Mouse (Mus musculus) urinary bladder, postnatal 0 days (tissue): ENCODE results near the gene Slc44a5. TPM values are rescaled to one million over a fixed set of nuclear protein-coding genes. Genes with fewer than 3 reads are reported as not detected.

Source experiments
- polyA plus RNA-seq: library from polyadenylated mRNA; unstranded; fragments of >200 nt; fragmentation: Nextera tagmentation; extraction: Ambion mirVana; gene quantifications from 2 replicates; pipeline ENCODE4 v1.2.1, GENCODE M21; 2015

Gene Slc44a5
- 0.18 and 0.25 TPM in 2 replicates for polyA plus RNA-seq

DNA sequence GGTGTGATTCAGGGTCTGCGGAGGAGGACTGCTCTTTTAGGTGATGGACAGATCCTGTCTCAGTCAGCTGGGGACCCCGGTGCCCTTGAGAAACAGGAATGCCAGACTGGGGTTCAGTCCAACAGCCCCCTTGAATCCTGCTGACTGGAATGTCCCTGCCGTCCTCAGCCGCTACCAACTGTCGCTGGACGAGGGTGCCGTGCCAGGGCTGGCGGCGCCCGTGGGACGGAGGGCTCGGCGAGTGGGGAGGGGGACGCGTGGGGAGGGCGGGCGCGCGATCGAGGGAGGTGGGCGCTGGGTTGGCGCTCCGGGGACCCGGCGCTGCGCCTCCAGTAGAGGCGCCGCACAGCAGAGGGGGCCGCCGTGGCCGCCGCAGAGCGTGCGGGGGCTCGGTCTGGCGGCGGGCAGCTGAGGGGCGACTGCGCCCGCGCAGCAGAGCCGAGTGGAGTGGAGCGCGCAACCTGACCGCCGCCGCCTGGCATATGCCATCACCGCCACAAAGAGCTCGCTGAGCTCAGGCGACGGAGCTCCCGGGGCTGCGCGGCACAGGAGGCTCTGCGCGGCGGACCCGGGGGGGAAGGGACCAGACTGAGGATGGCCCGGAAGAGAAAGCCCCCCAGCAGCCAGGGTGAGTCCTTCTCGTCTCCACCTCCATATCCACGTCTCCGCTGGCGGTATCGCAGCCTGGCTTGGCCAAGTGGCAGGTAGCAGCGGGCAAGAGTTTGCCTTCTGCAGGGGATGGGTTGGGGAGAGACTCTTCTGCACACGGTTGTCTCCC is at the start of gene Slc44a5:
Gene Slc44a5 (plus strand): TSS at position 266 of the 778 bp plus-strand sequence.

DNA sequence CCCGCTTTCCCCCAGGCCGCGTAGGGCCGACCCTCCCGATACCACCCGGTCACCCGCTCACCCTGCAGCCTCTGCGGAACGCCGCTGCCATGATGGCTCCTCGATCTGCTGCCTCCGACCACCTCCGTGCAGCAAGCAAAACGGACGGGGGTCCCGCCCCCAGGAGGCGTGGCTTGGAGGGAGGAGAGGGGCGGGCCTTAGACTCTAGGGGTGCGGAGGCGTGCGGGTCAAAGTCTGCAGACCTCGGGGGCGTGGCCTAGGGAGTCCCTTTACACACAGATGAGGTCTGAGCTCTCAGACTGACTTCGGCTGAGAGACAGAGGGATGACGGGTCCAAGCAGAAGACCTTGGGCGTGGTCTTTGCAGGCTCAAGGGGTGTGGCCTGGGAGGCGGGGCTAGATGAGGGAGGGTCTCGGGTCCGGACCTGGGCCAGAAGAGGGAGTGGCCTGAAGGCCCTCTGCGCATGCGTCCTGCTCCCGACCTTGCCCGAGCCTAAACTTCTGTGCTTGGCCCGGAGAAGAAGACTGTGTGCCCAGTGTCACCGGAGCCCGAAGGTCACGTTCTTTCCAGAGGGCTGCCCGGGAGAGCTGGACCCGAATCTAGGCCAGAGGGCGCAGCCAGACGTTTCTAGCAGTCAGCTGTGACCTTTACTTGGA is 28.8 kb upstream of the Slc44a5 start, which contains the start of gene Acadm:
Gene Acadm (minus strand): TSS at position 298 of the 656 bp plus-strand sequence.

Other genes with a start within 250 kb of the Slc44a5 start
- 10.4 and 12.7 TPM in 2 replicates for gene St6galnac3, start 248.3 kb upstream of the Slc44a5 start, polyA plus RNA-seq
- 0.10 and 0.14 TPM in 2 replicates for gene Asb17, start 129.2 kb upstream of the Slc44a5 start, polyA plus RNA-seq
- gene Msh4, start 67.3 kb upstream of the Slc44a5 start, polyA plus RNA-seq, result 0.12 TPM in 1 of 2 replicates, not detected in the other
- gene Rabggtb, start 60.4 kb upstream of the Slc44a5 start, polyA plus RNA-seq, result 30.2 and 34.9 TPM in 2 replicates
- 60.9 and 68.5 TPM in 2 replicates for gene Acadm, start 28.8 kb upstream of the Slc44a5 start, polyA plus RNA-seq